Mouse (Mus musculus) naive thymus-derived CD4-positive, alpha-beta T cell, adult 2 months (primary cell): Measurements from ENCODE around the gene Gtf3c2.
A peak's percentile ranks its signal among the peaks of the same experiment; 100 is the strongest.

Source experiments
- DNase-seq: peaks from one replicate; pipeline ENCODE4 v3.0.0-alpha.2; 2011; ENCODE audit warnings: low read depth

Gene Gtf3c2

DNA sequence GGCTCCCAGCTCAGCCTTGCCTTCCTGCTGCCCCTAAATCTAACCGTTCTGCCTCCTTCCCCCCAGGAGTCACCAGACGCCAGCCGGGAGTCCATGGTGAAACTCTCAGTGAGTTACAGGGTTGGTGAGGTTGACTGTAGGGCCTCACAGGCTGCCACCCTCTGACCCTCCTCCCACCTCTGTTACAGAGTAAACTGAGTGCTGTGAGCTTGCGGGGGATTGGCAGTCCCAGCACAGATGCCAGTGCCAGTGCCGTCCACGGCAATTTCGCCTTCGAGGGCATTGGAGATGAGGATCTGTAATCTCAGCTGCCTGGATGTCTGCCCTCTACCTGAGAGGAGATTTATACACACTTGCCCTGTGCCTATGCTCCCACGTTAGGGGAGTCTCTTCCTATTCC, 18.2 kb upstream of the Gtf3c2 start:
- DNase-seq: no peak

DNA sequence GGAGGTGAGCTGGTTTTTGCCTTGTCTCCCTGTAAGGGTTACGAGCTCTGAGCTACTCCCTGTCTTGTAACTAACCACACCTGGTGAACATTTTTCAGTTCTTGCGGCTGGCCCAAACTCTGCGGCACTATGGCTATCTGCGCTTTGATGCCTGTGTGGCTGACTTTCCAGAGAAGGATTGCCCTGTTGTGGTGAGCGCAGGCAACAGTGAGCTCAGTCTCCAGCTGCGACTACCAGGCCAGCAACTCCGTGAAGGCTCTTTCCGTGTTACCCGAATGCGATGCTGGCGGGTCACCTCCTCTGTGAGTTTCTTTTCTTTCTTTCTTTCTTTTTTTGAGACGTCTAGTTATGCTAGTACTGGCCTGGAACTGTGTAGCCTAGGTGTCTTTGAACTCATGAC, 17.1 kb upstream of the Gtf3c2 start:
- DNase-seq: no peak

DNA sequence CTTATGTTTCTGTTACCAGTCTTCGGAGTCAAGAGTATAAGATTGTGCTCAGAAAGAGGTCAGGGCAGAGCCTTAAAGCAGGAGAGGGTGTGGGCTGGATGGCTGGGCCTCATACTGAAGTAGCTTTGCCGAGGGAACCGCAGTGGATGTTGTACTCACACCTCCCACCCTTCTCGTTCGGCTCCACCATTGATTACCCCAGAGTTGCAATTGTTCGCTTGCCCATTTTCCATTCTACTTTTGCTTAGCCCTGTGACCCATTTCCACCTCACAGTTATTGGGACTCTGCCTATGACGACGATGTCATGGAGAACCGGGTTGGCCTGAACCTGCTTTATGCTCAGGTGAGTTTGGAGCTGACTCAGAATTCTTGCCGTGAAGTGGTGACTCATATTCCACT, 16.3 kb upstream of the Gtf3c2 start:
- no peak for DNase-seq

DNA sequence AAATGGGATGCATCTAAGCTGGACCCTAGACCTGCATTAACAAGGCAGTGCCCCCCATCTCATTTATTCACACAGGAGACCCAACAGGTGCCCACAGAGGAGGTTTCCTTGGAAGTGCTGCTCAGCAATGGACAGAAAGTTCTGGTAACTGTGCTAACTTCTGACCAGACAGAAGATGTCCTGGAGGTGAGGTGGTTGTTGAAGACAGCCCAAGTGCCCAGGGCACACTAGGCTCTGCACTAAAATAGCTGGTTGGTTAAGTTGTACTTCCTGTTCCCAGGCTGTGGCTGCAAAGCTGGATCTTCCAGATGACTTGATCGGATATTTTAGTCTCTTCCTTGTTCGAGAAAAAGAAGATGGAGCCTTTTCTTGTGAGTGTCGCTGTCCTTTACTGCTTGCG, 15.7 kb upstream of the Gtf3c2 start:
- no peak for DNase-seq

DNA sequence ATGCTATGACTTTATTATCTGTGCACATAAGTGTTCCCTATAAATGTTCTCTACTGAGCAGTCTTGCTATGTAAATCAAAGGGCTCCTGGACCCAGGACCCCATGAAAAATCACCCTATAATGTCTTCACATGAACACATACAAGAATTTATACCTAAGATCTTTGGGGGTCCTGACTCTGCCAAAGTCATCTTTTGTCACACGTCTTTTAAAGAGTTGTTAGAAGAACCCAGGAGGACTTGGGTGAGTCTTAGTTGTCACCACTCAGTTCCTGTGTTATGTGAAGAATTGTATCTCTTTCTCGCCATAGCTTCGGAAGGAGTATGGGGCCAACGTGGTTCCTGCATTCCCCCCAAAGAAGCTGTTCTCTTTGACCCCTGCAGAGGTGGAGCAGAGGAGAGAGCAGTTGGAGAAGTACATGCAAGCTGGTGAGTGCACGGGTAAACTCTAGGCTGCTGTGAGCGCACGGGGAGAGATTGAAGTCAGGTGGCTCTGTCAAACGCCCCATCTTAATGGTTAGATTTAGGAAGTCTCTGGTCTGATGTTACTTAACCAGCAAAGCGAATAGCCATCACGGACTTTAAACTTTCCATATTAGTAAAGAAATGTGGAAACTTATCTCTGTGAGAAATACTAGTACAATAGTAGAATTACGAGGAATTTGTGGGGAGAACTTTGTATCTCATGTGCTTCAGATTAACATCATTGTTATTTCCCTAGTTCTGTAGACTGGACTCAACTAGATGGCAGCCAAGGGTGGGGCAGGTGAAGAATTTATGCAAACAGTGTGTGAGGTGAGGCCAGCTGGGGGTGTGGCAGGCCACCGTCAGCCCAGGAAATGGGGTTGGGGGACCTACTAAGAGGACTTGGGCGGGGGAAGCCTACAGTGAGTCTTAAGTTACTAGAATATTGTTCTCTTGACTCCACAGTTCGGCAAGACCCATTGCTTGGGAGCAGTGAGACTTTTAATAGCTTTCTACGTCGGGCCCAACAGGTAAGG, 14.8 kb upstream of the Gtf3c2 start:
- no peak for DNase-seq

DNA sequence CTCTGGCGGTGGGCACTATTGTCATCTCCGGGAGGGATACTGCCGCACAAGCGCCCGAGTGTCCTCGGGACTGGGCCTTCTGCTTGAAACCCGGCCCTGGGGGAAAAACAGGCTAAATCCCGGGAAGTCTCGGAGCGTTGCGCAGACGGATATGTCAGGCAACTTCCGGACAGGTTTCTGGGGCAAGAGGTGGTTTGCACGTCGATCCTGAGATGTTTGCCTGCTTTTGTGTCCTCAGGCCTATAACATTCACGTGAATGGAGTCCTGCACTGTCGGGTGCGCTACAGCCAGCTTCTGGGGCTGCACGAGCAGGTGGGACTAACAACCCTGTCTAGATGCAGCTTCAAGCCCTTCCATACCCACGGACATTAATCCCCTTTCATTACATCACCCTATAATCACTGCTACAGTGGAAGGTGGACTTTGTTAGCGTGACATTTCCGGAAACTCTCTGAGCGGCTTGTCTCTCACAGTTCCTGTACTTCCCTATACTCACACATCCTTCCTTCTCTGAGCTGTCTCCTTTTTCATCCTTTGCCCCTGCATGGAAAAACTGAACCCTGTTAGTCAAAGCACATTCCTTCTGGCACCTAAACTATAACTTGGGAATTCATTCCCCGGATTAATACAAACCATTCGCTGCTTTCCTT, 13.8 kb upstream of the Gtf3c2 start:
- DNase-seq: no peak

DNA sequence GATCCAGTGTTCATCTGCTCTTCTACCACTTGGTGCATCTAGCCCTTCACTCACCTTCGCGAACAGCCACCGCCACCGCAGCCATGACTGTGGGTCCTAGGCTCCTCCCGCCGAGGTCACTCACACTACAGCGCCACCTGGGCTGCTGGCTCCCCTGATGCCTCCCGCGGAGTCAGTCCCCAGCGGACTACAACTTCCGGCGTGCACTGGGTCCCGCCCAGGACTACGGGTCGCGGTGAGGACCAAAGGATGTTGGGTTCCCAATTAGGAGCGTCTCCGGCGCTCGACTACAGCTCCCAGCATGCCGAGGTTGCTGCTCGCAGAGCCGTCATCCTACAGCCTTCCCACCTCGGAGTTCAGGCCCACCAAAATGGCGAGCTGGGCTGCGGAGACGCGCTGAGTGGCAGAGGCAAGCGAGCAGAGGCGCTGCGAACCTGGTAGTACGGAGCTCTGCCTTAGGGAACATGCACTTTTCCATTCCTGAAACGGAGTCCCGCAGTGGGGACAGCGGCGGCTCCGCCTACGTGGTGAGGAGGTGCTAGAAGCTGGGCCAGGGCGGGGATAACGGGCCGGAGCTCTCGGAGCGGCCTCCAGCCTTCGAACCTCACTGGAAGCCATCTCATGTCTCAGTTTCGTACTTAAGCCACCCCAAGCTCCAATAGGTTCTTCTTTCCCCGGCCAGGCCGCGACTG, 13.1 kb upstream of the Gtf3c2 start, which contains the start of the genes Snx17 and Eif2b4:
TSS of gene Snx17 (plus strand) at position 289 of the 692 bp plus-strand sequence.
TSS of gene Eif2b4 (minus strand) at position 492 of the 692 bp plus-strand sequence.
- peak; percentile 99 for DNase-seq

DNA sequence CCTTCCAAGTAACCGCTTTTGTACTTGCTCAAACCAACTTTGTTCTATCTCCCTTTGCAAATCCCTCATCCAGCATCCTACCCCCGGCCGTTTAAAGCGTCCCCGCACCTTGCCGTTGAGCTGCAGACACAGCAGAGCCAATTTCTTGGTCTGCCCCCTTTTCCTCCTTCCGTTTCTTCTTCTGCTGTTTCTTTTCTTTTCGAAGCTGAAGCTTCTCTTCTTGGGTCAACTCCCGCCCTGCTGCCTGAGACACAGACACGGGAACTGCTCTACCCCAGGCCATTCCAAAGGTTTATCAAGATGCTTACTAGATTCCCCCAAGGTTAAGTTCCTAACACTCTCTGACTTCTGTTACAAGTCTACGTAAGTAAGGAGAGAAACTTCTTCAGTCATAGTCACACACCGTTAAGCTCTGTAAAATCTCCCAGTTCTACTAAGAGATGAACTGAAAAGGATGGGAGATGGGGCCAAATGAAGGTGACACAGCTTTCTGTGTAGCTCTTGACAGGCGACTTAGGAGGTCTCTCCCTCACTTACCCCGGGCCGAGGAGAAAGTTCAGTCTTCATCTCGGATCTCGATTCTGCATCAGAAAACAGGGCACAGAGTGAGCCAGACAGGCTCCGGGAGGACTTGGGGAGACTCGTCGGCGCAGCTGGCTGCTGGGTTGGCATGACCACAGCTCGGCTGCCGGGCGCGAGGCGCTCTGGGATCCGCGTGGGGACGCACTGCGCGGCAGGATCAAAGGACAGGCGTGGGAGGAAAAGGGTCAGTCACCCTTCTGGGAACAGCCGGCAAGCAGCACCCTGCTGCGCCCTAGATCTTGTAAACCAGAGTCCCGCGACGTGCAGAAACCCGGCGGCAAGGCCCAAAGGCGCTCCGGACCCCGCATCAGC, 12.3 kb upstream of the Gtf3c2 start:
- no peak for DNase-seq

DNA sequence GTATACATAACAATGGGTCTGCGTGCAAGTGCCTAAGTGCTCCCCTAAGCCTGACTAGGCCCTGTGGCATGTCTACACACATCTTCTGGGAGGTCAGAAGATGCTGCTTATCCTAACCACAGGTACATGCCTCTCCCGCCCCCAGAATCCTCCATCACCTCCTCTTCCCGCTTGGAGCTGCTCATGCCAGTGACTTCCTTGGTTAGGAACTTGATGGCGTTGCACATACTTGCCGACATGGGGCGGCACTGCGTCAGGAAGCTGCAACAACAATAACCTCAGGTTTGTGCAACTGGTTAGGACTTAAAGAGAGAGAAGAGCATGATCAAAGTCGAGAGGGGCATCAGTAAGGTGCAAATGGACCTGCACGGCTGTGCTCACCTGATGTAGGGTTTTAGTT, 10.3 kb upstream of the Gtf3c2 start:
- no peak for DNase-seq

DNA sequence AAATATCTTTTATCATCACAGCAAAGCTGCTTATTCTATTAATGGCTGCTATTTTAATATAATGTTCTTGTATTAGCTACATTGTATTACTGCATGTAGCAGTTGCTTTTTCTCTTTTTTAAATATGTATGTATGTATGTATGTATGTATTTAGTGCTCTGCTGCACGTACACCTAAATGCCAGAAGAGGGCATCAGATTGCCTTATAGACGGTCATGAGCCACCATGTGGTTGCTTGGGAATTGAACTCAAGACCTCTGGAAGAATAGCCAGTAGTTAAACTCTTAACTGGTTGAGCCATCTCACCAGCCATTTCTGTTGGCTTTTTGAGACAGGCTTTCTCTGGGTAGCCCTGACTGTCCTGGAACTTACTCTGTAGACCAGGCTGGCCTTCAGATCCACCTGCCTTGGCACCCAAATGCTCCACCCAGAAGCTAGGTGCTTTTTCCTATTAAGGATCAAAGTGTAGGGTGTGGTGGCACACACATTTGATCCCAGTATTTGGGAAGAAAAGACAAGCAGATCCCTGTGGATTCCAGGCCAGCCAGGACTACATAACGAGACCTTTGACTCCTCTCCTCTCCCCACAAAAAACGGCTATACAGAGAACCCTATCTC, 8.4 kb upstream of the Gtf3c2 start:
- DNase-seq: peak; percentile 61

DNA sequence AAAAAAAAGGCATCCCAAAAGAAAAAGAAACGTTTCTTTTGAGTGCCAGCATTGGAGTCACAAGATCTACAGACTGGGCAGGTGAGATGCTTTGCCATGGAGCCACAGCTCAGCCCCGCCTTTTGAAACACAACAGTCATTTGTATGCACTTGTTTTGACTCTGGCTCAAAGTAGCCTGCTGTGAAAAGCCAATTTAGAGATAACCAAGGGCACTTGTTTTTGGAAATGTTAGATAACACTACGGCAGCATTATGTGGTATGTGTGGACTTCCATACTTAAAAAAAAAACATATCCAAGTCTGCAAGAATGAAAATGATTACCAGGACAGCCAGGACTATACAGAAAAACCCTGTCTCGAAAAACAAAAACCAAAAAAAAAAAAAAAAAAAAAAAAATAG, 3.7 kb upstream of the Gtf3c2 start:
- no peak for DNase-seq

DNA sequence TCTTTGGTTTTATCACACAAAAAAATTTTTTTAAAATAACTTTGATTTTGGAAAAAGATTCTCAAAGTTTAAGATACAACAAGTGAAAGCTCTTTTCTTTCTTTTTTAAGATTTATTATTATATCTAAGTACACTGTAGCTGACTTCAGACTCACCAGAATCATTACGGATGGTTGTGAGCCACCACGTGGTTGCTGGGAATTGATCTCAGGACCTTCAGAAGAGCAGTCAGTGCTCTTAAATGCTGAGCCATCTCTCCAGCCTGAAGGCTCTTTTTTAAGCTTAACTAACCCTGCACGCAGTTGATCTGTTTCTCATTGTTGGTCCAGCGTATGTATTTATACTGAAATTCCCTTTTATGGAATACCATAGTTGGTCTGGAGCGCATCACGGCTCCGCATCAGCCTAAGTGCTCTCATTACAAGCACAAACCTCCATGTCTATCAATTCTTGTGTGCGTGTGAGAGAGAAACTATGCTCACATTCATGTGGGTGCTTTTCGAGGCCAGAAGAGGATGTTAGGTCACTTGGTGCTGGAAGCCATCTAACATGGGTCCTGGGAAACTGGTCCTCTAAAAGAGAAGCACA, 1.3 kb upstream of the Gtf3c2 start:
- no peak for DNase-seq

DNA sequence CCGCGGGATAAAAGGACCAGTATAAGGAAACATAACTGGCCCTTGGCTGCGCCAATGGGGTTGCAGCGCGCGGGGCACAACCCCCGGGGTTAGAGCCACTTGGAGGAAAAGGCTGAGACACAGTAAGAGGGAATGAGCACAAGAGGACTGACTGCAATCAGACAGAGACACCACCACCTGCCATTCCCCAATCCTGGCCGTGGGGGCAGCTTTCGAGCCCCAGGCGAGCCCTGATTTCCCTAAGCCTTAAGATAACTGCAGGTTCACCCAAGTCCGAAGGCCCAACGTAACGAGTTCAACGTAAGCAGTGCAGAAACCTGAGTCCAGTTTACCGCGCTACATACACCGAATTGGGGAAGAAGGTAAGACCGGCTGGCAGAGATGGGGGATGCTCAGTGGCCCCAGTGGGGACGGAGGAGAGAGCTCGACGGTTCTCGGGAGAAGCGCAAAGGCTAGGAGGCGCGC, 611 bp downstream of the Gtf3c2 start:
- DNase-seq: no peak

DNA sequence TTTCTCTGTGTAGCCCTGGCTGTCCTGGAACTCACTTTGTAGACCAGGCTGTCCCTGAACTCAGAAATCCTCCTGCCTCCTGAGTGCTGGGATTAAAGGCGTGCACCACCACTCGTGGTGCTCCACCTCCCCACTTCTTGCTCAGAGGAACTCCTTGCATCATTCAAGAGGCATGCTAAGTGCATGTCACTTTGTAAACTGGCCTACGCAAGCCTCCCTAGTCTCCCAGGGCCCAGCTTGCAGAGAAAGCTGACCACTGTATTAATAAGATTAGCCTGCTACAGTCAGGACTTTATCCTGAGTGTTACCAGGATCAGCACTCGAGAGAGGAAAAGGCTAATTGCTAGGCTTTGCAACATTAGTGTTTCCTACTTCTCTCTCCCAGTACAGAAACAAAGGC, 11.3 kb downstream of the Gtf3c2 start:
- DNase-seq: no peak

DNA sequence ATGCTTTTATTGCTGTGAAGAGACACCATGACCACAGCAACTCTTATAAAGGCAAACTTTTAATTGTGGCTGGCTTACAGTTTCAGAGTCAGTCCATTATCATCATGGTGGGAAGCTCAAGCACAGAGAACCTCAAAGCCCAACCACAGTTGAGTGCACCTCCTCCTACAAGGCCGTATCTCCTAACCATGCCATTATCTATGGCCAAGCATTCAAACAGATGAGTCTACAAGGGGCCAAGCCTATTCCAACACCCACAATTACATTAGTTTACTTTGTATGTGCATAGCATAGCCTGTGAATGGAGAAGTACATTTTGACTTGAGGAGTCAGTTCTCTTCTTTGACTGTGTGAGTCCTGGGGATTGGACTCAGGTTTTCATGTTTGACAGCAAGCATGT, 15.1 kb downstream of the Gtf3c2 start:
- DNase-seq: no peak

DNA sequence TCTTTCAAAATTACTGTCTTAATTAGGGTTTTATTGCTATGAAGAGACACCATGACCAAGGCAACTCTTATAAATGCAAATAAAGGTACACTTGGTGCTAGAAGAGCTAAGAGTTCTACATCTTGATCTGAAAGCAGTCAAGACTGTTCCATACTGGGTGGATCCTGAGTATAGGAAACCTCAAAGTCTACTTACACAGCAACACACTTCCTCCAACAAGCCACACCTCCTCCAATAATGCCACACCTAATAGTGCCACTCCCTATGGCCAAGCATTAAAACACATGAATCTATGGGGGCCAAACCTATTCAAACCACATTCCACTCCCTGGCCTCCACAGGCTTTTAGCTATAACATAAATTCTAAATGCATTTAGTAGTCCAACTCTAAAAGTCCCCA, 17.5 kb downstream of the Gtf3c2 start:
- DNase-seq: no peak

DNA sequence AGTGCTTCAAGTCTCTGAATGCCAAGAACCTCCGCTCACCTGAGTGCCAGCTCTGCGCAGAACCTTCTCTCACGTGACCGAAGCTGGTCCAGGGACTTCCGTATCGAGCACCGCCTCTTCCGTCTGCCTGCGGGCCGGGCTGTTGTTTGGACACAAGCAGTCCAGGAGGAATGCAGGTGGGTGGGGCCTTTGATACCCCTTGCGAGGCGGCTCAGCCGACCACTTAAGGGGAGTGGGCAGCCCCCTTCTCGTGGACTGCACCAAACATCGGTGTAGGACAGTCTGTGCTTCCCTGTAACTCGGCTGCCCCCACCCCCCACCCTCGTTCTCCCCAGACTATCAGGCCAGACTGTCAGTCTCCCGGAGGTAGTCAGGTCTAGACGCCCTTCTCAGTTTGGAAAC, 25.8 kb downstream of the Gtf3c2 start, which contains the start of gene Mpv17:
TSS of gene Mpv17 (minus strand) at position 100 of the 402 bp plus-strand sequence.
- DNase-seq: peak; percentile 78

DNA sequence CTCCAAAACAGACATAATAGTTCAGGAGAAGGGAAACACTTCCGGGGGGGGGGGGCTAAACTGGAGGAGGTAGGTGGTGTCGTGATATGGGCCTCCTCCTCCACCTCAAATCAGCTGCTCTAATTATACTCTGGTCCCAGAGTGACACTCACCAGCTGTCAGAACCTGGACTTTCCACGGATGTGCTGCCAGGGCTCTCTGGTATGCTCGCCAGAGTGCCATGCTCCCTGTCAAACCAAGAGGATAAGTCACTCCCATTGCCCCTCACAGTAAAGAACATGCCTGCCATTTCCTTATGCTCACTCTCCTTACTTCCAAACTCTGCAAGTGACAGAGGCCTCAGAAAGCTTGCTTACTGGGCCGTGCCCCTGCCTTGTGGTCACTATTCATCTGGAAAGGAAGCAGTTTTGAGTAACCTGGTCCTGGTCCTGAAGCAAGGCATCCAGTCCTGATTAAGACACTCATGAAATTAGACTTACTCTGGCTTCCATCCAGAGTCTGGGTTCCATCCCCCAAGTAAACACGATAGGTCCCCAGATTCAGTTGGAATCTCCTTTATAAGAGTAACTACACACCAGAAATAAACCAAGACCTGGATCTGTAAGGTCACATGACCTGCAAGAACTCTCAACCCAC, 26.3 kb downstream of the Gtf3c2 start:
- no peak for DNase-seq

DNA sequence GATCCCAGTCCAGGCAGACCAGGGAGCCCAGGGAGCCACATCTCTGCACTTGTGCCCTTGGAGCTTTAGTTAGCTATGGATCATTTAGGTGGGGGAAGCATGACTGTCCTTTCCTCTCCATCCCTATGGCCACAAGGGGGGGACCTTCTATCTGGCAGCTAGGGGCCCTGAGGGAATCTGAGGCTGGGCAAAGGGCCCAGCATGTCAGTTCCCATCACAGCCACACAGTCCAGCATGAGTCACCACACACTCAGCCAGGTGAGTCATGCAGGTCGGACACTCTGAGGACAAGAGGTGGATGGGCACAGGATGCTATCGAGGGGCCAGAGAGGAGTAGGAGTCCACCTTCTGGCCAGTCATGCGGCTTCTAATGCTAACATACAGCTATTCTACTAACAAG, 28.2 kb downstream of the Gtf3c2 start:
- no peak for DNase-seq

DNA sequence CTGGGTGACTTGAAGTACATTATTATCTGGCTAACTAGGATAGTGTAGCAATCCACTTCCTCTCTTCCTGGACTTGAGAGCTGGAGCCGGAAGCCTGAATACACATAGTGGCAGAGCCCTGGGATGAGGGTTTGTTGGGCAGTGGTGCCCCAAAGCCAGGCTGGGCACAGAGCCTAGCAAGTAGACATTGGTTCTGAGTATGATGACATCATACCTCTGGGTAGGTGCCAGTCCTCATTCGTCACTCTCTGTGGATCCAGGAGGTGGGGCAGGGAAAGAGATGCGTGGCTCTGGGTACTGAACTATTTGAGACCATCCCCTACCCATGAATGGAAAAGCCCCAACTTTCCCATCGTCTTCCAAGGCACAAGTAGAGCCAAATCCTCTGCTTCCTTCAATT, 30.2 kb downstream of the Gtf3c2 start:
- DNase-seq: no peak
